Mouse (Mus musculus): ENCODE measurements around the gene Ttc17. TPM values are rescaled to one million over a fixed set of nuclear protein-coding genes. Genes with fewer than 3 reads are reported as not detected.

The Ttc17 gene
- polyA plus RNA-seq, 1 experiment: 12.6 TPM

DNA sequence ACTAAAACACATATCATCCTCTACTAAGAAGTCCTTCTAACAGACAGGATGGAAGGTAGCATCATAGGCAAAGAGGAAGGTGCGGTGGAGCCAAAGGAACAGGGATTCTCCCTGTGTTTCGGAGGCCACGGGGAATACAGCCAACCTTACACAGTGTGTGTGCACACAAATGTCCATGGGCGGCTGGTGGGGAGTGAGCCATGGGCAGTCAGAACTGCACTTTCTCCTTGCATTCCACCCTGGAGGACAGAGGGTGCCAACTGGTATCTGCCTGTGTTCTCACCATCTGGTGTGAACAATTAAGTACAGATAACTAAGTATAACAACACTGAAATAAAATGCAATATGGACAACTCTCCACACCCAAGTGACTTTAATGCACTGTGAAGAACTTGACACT, 61.9 kb downstream of the Ttc17 start:
- Histone ChIP-seq H3K4me3 (ENCODE audit: insufficient read depth, low read depth, low read length) (no peak overlapping the region), H3K27me3 (replicated peaks; ENCODE audit: control insufficient read depth, insufficient read depth, low read length) (no peaks in the 10 kb centered on the region), H3K36me3 (ENCODE audit: control insufficient read depth, insufficient read depth, low read length) (peaks cover 1% of the 10 kb centered on the region; the same call in 1 of the 2 replicates), H3K4me1 (ENCODE audit: control insufficient read depth, insufficient read depth, low read length) (peaks cover 12% of the 10 kb centered on the region), H3K27ac (ENCODE audit: insufficient read depth, low read depth, low read length) (no peak overlapping the region)
- TF ChIP-seq CTCF (conservative IDR thresholded peaks at IDR 0.05; ENCODE audit: insufficient read depth, insufficient read length, low read depth, low read length) (no peak), POLR2A (IDR thresholded peaks at IDR 0.05; ENCODE audit: low read depth, low read length) (no peak)
- whole genome bisulfite sequencing: 93% methylated on average over 4 of the region's 4 CpGs
- no peak for DNase-seq

DNA sequence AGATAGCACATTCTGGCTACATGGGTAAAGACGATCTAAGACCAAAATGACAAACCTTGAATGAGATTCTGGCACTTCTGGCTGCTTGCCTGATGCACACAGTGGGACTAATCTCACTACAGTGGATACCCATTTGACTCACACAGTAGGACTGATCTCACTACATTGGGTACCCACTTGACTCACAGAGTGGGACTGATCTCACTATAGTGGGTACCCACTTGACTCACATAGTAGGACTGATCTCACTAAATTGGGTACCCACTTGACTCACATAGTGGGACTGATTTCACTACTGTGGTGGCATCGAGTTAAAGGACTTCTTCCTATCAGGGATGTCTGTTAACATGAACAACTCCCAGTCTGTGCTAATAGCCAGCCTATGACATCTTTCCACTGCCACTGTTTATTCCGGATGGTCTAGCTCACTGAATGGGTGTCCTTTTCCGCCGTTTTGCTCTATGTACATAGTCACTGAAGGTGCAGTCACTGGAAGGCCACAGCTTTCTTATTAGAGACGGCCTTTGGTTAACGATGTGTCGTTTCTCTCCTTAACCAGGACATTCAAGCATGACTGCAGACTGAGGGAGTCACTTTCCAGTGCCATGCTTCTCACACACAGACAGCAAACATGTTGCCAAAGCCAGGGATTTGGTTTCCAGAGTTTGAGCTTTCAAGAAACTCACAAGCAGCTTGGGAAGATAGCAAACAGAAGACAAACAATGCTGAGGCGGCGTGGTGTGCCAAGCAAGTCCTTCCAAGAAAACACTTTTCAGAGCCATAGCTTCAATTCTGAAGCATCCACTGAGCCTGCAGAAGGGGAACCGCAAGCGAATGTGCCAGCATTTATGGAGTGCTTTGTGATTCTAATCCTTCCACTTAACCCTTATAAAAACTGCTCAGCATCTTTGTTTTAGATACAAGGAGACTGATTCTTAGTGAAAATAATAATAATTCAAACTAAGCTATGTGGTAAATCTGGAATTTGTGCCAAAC, 62.9 kb downstream of the Ttc17 start:
- peaks cover 1% of the 10 kb centered on the region; the same call in 1 of the 2 replicates for H3K36me3 ChIP-seq (ENCODE audit: control insufficient read depth, insufficient read depth, low read length)
- 71% methylated on average over 12 of the region's 12 CpGs for WGBS
- DNase-seq: peak; percentile 9

DNA sequence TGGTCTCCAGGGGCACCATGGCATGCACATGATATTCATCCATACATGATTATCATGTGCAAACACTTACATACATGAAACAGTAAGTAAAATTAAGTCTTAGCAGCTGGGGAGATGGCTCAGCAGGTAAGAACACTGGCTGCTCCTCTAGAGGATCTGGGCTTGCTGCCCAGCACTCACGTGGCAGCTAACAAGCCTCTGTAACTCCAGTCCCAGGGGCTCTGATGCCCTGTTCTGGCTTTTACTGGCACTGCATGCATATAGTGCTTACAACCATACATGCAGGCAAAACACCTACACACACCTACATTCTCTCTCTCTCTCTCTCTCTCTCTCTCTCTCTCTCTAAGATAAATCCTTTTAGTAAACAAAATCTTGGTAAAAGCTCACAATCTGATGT, 65.7 kb downstream of the Ttc17 start:
- H3K4me1 ChIP-seq (ENCODE audit: control insufficient read depth, insufficient read depth, low read length): no peaks in the 10 kb centered on the region
- WGBS: 48% methylated on average over 1 of the region's 1 CpGs
- H3K4me3 ChIP-seq (ENCODE audit: insufficient read depth, low read depth, low read length): no peak overlapping the region
- TF ChIP-seq POLR2A (IDR thresholded peaks at IDR 0.05; ENCODE audit: low read depth, low read length) (no peak), CTCF (conservative IDR thresholded peaks at IDR 0.05; ENCODE audit: insufficient read depth, insufficient read length, low read depth, low read length) (no peak)
- peak; percentile 65 for DNase-seq
- H3K36me3 ChIP-seq (ENCODE audit: control insufficient read depth, insufficient read depth, low read length): peaks cover 1% of the 10 kb centered on the region; the same call in 1 of the 2 replicates
- H3K27me3 ChIP-seq (replicated peaks; ENCODE audit: control insufficient read depth, insufficient read depth, low read length): no peaks in the 10 kb centered on the region
- H3K27ac ChIP-seq (ENCODE audit: insufficient read depth, low read depth, low read length): no peak overlapping the region

More for the DNA sequence above, 62.9 kb downstream of the Ttc17 start:
- TF ChIP-seq POLR2A (IDR thresholded peaks at IDR 0.05; ENCODE audit: low read depth, low read length): no peak
- no peak for TF ChIP-seq CTCF (conservative IDR thresholded peaks at IDR 0.05; ENCODE audit: insufficient read depth, insufficient read length, low read depth, low read length)
- Histone ChIP-seq H3K27ac (ENCODE audit: insufficient read depth, low read depth, low read length) (no peak overlapping the region), H3K27me3 (replicated peaks; ENCODE audit: control insufficient read depth, insufficient read depth, low read length) (no peaks in the 10 kb centered on the region), H3K4me3 (ENCODE audit: insufficient read depth, low read depth, low read length) (no peak overlapping the region), H3K4me1 (ENCODE audit: control insufficient read depth, insufficient read depth, low read length) (peaks cover 12% of the 10 kb centered on the region)

DNA sequence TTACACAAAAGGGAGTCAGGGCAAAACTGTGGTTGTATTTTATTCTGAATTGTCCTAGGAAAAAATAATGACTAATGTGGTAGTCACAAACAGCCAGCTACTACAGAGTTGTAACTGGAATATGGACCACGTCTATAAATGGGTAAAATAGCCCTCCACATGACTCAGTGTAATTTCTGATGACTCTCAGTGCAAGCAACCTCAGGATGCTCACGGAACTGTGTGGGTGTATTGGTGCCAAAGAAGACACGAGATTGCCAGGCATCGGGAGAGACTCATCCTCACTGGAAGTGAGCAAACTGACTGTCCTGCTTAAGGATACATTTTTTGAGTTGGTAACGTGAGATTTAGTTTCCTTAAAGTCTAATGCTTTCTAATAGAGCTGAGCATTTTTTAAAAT, 67.0 kb downstream of the Ttc17 start:
- TF ChIP-seq CTCF (conservative IDR thresholded peaks at IDR 0.05; ENCODE audit: insufficient read depth, insufficient read length, low read depth, low read length) (no peak), POLR2A (IDR thresholded peaks at IDR 0.05; ENCODE audit: low read depth, low read length) (no peak)
- Histone ChIP-seq H3K27ac (ENCODE audit: insufficient read depth, low read depth, low read length) (no peak overlapping the region), H3K4me1 (ENCODE audit: control insufficient read depth, insufficient read depth, low read length) (no peaks in the 10 kb centered on the region), H3K4me3 (ENCODE audit: insufficient read depth, low read depth, low read length) (no peak overlapping the region), H3K36me3 (ENCODE audit: control insufficient read depth, insufficient read depth, low read length) (peaks cover 1% of the 10 kb centered on the region; the same call in 1 of the 2 replicates), H3K27me3 (replicated peaks; ENCODE audit: control insufficient read depth, insufficient read depth, low read length) (no peaks in the 10 kb centered on the region)
- no peak for DNase-seq
- WGBS: 92% methylated on average over 5 of the region's 5 CpGs

DNA sequence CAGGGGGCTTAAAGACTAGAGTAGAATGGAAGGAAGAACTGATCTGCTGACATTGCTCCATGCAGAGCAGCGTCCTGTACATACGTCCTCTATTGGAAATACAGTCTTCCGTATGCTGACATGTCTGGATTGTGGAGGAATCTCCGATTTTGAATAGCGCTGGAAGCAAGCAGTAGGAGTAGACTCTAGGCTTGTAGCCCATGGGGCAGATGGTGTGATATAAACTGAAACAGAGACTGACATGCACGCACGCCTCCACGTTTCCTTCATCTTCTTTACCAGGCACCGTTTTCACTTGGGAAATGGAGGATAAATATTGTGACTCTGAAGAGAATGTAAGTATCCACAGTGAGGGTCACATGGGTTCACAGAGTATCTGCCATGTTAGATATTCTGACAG, 70.2 kb downstream of the Ttc17 start:
- DNase-seq: no peak
- WGBS: 95% methylated on average over 9 of the region's 9 CpGs
- no peaks in the 10 kb centered on the region for H3K27me3 ChIP-seq (replicated peaks; ENCODE audit: control insufficient read depth, insufficient read depth, low read length)
- TF ChIP-seq CTCF (conservative IDR thresholded peaks at IDR 0.05; ENCODE audit: insufficient read depth, insufficient read length, low read depth, low read length) (no peak), POLR2A (IDR thresholded peaks at IDR 0.05; ENCODE audit: low read depth, low read length) (no peak)
- no peaks in the 10 kb centered on the region for H3K4me1 ChIP-seq (ENCODE audit: control insufficient read depth, insufficient read depth, low read length)
- H3K27ac ChIP-seq (ENCODE audit: insufficient read depth, low read depth, low read length): no peak overlapping the region
- H3K36me3 ChIP-seq (ENCODE audit: control insufficient read depth, insufficient read depth, low read length): no peaks in the 10 kb centered on the region; the same call in 1 of the 2 replicates
- no peak overlapping the region for H3K4me3 ChIP-seq (ENCODE audit: insufficient read depth, low read depth, low read length)

DNA sequence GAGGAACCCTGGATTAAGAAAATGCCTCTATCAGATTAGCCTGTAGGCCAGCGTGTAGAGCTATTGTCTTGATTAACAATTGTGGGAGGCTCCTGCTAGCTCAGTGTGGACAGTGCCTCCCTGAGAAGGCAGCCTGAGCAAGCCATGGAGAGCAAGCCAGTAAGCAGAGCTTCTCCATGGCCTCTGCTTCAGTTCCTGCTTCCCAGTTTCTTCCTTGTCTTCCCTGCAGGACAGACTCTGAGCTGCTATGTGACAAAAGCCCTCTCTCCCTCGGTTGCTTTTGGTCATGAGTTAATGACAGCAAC, 71.8 kb downstream of the Ttc17 start:
- TF ChIP-seq POLR2A (IDR thresholded peaks at IDR 0.05; ENCODE audit: low read depth, low read length): no peak
- no peak for TF ChIP-seq CTCF (conservative IDR thresholded peaks at IDR 0.05; ENCODE audit: insufficient read depth, insufficient read length, low read depth, low read length)
- no peak overlapping the region for H3K27ac ChIP-seq (ENCODE audit: insufficient read depth, low read depth, low read length)
- H3K4me1 ChIP-seq (ENCODE audit: control insufficient read depth, insufficient read depth, low read length): no peaks in the 10 kb centered on the region
- H3K36me3 ChIP-seq (ENCODE audit: control insufficient read depth, insufficient read depth, low read length): peaks cover 2% of the 10 kb centered on the region; the same call in 1 of the 2 replicates
- 59% methylated on average over 2 of the region's 2 CpGs for WGBS
- H3K27me3 ChIP-seq (replicated peaks; ENCODE audit: control insufficient read depth, insufficient read depth, low read length): no peaks in the 10 kb centered on the region
- H3K4me3 ChIP-seq (ENCODE audit: insufficient read depth, low read depth, low read length): no peak overlapping the region
- no peak for DNase-seq

Measured in kidney, adult 2 months (tissue).